Mouse (Mus musculus) CD4-positive helper T cell, adult 2 months (primary cell): ENCODE data around the gene Il17c.
A peak's percentile ranks its signal among the peaks of the same experiment; 100 is the strongest.

ENCODE experiments used
- DNase-seq: peaks from one replicate; pipeline ENCODE4 v3.0.0-alpha.2; 2012; ENCODE audit warnings: low read depth, missing footprints, low spot score

Il17c gene

GRCm38 (mm10) chr8:122421376-122422070 is at the start of gene Il17c:
Gene Il17c, plus strand, starts transcription at chr8:122422020.
- DNase-seq = no peak

GRCm38 (mm10) chr8:122375320-122375719 is 46.5 kb upstream of the Il17c start:
- DNase-seq = no peak

DNA sequence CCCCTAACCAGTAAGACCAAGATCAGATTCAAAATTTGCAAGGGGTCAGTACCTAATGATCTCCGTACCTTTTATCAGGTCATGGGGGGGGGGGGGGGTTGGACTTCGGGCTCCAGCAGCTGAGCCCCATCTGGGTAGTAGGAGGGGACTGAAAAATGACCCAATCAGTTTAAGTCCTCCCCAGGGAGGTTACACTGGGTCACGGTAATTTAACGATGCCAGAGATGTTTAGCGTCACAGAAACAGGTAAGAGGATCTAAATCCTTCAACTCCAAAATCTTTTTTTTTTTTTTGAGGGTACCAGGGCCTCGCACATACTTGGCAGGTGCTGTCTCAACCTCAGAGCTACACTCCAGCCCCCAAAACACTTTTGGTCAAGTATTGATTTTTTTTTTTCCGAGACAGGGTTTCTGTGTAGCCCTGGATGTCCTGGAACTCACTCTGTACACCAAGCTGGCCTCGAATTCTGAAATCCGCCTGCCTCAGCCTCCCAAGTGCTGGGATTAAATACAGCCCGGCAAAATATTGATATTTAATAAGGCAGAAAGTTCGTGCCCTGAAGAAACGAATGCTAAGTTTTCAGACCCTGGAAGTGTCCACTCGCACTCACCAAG is 46.0 kb upstream of the Il17c start:
- peak; percentile 11 for DNase-seq

- peak; percentile 99 for DNase-seq
Measured at GRCm38 (mm10) chr8:122376365-122377231, 45.2 kb upstream of the Il17c start, which contains the start of gene Zc3h18. Gene Zc3h18, plus strand, starts transcription at chr8:122376609.

- DNase-seq = no peak
Measured at GRCm38 (mm10) chr8:122383039-122383438, 38.8 kb upstream of the Il17c start.

DNA sequence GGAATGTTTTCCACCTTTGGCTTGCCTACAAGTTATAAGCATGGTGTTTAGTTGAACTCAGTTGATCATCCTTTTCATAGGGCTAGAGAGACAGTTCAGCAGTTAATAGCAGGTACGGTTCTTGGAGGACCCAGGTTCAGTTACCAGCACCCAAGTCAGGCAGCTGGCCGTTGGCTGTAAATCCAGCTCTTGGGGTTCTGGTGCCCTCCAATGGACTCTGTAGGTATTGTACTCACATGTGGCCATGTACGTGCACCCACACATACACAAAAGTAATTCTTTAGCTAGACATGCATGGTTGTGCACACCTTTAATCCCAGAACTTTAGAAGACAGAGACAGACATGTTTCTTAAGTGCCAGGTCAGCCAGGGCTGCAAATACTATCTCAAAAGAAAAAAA is 32.5 kb upstream of the Il17c start:
- no peak for DNase-seq

- no peak for DNase-seq
Measured at GRCm38 (mm10) chr8:122390758-122391157, 31.1 kb upstream of the Il17c start.

DNA sequence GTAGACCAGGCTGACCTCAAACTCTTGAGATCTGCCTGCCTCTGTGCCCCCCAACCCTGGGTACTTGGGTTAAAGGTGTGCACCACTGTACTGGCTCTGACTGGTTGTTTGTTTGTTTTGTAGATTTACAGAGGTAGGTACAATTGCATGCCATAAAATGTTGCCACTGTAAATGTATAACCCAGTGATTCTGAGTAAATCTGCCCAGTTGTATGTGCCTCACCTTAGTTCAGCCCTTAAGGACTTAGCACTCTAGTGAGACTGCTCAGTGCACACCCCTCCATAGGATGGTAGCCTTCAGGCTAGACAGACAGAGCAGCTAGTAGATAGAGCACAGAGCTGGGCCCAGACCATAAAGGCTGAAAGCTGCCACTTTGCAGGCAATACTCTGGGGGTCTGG is 28.1 kb upstream of the Il17c start:
- no peak for DNase-seq

GRCm38 (mm10) chr8:122395291-122395690 is 26.5 kb upstream of the Il17c start:
- no peak for DNase-seq

- no peak for DNase-seq
Measured at GRCm38 (mm10) chr8:122398186-122398585, 23.6 kb upstream of the Il17c start.

GRCm38 (mm10) chr8:122405146-122405805 is 16.5 kb upstream of the Il17c start:
- DNase-seq = no peak

DNA sequence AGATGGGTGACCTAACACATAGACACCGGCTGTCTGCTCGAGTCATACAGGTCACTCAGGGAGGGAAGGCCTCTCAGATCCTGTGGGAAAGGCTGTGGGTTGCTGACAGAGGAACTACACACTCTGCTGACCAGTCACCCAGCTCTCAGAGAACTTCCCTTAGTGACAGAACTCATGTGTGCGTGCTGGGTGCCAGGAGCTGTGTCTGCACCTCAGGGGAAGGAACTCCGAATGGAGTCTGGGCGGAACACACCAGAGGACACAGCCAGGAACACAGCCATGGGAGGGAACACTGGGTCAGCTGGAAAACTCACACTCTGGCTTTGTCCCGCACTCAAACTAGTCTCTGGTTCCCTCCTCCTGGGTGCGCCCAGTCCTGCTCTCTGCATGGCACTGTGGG is 14.1 kb upstream of the Il17c start:
- DNase-seq = no peak

DNA sequence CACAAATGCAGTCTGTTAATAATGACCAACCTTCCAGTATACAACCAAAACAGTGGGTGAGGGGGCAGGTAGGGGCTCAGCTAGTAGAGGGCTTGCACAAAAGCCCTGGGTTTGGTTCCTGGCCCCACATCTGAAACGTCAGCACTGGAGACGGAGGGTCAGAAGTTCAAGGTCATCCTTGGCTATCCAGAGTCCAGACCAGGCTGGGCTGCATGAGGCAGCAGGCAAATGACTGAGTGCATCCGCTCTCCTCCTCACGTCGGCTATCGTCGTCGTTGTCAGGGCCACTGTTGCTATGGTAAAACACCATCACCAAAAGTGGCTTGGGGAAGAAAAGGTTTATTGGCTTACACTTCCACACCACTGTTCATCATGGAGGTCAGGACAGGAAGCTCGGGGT is 7.5 kb upstream of the Il17c start:
- no peak for DNase-seq

- no peak for DNase-seq
Measured at GRCm38 (mm10) chr8:122415554-122415953, 6.3 kb upstream of the Il17c start.

DNA sequence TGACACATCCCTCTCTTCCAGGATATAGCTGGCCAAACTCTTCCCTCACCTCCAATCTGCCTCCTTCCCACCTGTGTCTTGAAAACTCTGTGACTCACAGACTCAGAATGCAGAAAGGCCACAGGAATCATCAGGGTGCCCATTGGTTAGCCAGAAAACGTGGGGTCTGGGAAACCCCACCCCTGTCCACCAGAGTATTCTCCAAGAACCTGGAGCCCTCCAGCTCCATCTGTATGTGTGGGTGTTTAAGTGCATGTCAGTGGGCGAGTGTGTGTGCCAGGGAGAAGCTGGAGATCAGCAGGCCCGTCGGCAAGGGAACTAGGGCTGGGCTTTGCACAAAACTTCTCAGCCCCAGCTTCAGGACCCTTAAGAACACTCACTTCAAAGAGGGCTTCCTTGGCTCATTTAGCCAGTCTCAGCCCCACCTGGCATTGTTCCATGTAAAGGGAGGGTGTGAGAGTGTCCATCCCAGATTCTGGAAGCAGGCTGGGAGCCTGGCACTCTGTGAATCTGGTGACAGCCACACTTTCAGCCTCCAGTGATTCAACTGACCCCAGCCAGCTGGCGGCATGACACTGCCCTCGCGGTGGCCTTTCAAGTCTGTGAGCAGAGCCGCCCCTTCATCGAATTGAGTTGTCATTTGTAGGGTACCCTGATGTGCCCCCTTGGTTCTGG is 1.8 kb upstream of the Il17c start:
- DNase-seq = no peak

- no peak for DNase-seq
Measured at GRCm38 (mm10) chr8:122423217-122423616, 1.4 kb downstream of the Il17c start.

- no peak for DNase-seq
Measured at GRCm38 (mm10) chr8:122423659-122424058, 1.8 kb downstream of the Il17c start.

DNA sequence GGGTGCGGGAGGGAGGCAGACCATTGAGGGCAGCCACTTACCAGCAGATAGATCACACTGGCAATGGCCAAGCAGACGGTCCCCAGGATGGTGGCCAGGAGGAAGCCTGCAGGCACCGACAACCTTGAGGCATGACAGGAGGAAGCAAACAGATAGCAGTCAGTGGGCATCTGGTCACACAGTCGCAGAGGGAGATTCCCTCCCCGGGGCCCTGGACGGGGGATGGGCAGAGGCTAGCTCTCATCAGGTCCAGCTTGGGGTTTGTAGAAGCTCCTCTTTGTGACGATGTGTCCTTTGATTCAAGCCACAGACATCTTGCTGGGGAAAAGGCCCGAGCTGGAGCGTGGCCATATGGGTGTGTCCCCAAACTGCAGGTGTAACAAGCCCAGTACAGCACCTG is 4.3 kb downstream of the Il17c start:
- DNase-seq = no peak

- DNase-seq = no peak
Measured at GRCm38 (mm10) chr8:122427607-122428006, 5.8 kb downstream of the Il17c start.

- DNase-seq = no peak
Measured at GRCm38 (mm10) chr8:122428163-122428562, 6.3 kb downstream of the Il17c start.

DNA sequence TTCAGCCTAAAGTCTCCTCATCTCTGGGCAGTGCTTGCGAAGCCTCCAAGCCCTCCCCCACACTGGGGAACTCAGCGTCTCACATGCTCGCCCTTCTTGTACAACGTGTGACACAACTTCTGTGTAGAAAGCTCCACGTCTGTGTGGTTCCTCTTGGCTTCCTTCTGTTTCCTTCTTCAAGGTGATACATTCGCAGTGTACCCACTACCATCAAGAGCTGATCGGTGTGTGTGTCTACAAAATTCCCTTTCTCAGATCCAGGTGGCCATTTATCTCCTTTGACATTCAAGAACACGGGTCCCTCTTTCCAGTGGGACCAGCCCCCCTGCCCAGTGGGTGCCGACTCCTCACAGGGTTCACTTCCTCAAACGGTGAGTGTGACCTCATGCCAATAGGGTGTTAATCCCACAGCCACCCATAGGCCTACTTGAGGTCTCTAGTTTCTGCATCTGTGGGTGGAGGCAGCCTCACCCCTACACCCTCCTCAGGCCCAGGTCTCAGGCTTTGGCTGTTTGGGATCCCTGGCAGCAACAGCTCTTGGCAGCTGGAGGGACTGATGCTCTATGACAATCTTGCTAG is 8.3 kb downstream of the Il17c start:
- DNase-seq = peak; percentile 32
